Mouse (Mus musculus) liver, embryonic 12.5 days (tissue): ENCODE measurements around the gene Dync1h1. TPM values are rescaled to one million over a fixed set of nuclear protein-coding genes. Genes with fewer than 3 reads are reported as not detected.
A peak's percentile ranks its signal among the peaks of the same experiment; 100 is the strongest.

Experiments
- ATAC-seq: fragments of 200-750 bp; cut with Nextera tagmentation; 2 replicates; pipeline ENCODE4 v1.8.0; 2017; ENCODE audit warnings: moderate number of reproducible peaks, mild to moderate bottlenecking, moderate library complexity
- H3K27ac ChIP-seq: fragments of 300-500 bp; sonication (generic); 2 replicates; pipeline ENCODE4 v1.5.1; 2016; ENCODE audit warnings: mild to moderate bottlenecking
- H3K27me3 ChIP-seq: fragments of 300-500 bp; sonication (generic); replicated peaks from 2 replicates; pipeline ENCODE4 v1.6.1; 2016; ENCODE audit warnings: mild to moderate bottlenecking, moderate library complexity
- H3K36me3 ChIP-seq: fragments of 300-500 bp; sonication (generic); 2 replicates; pipeline ENCODE4 v1.6.1; 2016; ENCODE audit warnings: mild to moderate bottlenecking, moderate library complexity
- H3K4me1 ChIP-seq: fragments of 300-500 bp; sonication (generic); 2 replicates; pipeline ENCODE4 v1.6.1; 2016
- H3K4me2 ChIP-seq: fragments of 300-500 bp; sonication (generic); 2 replicates; pipeline ENCODE4 v1.6.1; 2016; ENCODE audit warnings: mild to moderate bottlenecking, moderate library complexity
- H3K4me3 ChIP-seq: fragments of 300-500 bp; sonication (generic); 2 replicates; pipeline ENCODE4 v1.5.1; 2016; ENCODE audit warnings: mild to moderate bottlenecking, moderate library complexity
- H3K9ac ChIP-seq: fragments of 300-500 bp; sonication (generic); 2 replicates; pipeline ENCODE4 v1.6.1; 2016; ENCODE audit warnings: mild to moderate bottlenecking, moderate library complexity
- H3K9me3 ChIP-seq: fragments of 300-500 bp; sonication (generic); replicated peaks from 2 replicates; pipeline ENCODE4 v1.6.1; 2016; ENCODE audit warnings: mild to moderate bottlenecking, moderate library complexity
- WGBS: fragments of 180-500 bp; shearing (Covaris S2); methylation state at CpG from one replicate; pipeline ENCODE4 v1.1.7; 2016; ENCODE audit not compliant: insufficient replicate concordance; 5-methylcytosine and 5-hydroxymethylcytosine counted together
- polyA plus RNA-seq: library from polyadenylated mRNA; unstranded; fragments of >200 nt; fragmentation: Nextera tagmentation; extraction: Ambion mirVana; gene quantifications from 2 replicates; pipeline ENCODE4 v1.2.1, GENCODE M21; 2016

Dync1h1 gene
- polyA plus RNA-seq, result 20.5 and 23.0 TPM in 2 replicates

GRCm38 (mm10) chr12:110601241-110602218 lies at the start of gene Dync1h1:
TSS of gene Dync1h1 (plus strand) at chr12:110601452.
- under 1% methylated on average over 104 of the region's 105 CpGs for WGBS
- H3K27ac ChIP-seq, result peak within 1 kb of the TSS; percentile 98
- H3K4me2 ChIP-seq, result peak within 1 kb of the TSS; percentile 90
- H3K4me3 ChIP-seq, result peak within 1 kb of the TSS; percentile 98
- peak; percentile 93 for ATAC-seq
- H3K4me1 ChIP-seq, result peaks cover 43% of the 10 kb centered on the region
- no peaks in the 10 kb centered on the region for H3K9me3 ChIP-seq
- peak within 1 kb of the TSS; percentile 98 for H3K9ac ChIP-seq
- peaks cover 12% of the 10 kb centered on the region; the same call in 1 of the 2 replicates for H3K27me3 ChIP-seq
- H3K36me3 ChIP-seq, result peaks cover 4% of the 10 kb centered on the region

GRCm38 (mm10) chr12:110552113-110552512 lies 49.1 kb upstream of the Dync1h1 start:
- no peak for ATAC-seq
- Histone ChIP-seq H3K27ac (no peak overlapping the region), H3K4me3 (no peak overlapping the region), H3K4me1 (peaks cover 21% of the 10 kb centered on the region), H3K36me3 (peaks cover 95% of the 10 kb centered on the region), H3K9ac (no peak overlapping the region), H3K9me3 (no peaks in the 10 kb centered on the region), H3K4me2 (no peak overlapping the region), H3K27me3 (no peaks in the 10 kb centered on the region)
- WGBS, result 84% methylated on average over 13 of the region's 13 CpGs

GRCm38 (mm10) chr12:110553362-110553761 lies 47.9 kb upstream of the Dync1h1 start:
- H3K9ac ChIP-seq, result no peak overlapping the region
- H3K9me3 ChIP-seq, result no peaks in the 10 kb centered on the region
- H3K27me3 ChIP-seq, result no peaks in the 10 kb centered on the region
- H3K27ac ChIP-seq, result no peak overlapping the region
- WGBS, result 86% methylated on average over 5 of the region's 5 CpGs
- H3K36me3 ChIP-seq, result peaks cover 95% of the 10 kb centered on the region
- no peak overlapping the region for H3K4me3 ChIP-seq
- no peak for ATAC-seq
- H3K4me2 ChIP-seq, result no peak overlapping the region
- H3K4me1 ChIP-seq, result peaks cover 21% of the 10 kb centered on the region

- no peak for ATAC-seq
- Histone ChIP-seq H3K9ac (no peak overlapping the region), H3K4me1 (peaks cover under 1% of the 10 kb centered on the region; the same call in 1 of the 2 replicates), H3K27me3 (no peaks in the 10 kb centered on the region), H3K36me3 (peaks cover 96% of the 10 kb centered on the region), H3K4me2 (no peak overlapping the region), H3K4me3 (no peak overlapping the region), H3K9me3 (no peaks in the 10 kb centered on the region), H3K27ac (no peak overlapping the region)
- WGBS, result 86% methylated on average over 21 of the region's 21 CpGs
These were observed 45.6 kb upstream of the Dync1h1 start for GRCm38 (mm10) chr12:110555536-110556240.

GRCm38 (mm10) chr12:110556861-110557628 lies 44.2 kb upstream of the Dync1h1 start:
- Histone ChIP-seq H3K9ac (no peak overlapping the region), H3K4me1 (no peaks in the 10 kb centered on the region), H3K9me3 (no peaks in the 10 kb centered on the region), H3K4me2 (no peak overlapping the region), H3K27me3 (no peaks in the 10 kb centered on the region), H3K27ac (no peak overlapping the region), H3K36me3 (peaks cover 98% of the 10 kb centered on the region), H3K4me3 (no peak overlapping the region)
- WGBS, result 88% methylated on average over 18 of the region's 18 CpGs
- ATAC-seq, result no peak

- H3K4me3 ChIP-seq, result no peak overlapping the region
- H3K27ac ChIP-seq, result no peak overlapping the region
- WGBS, result 91% methylated on average over 7 of the region's 7 CpGs
- H3K27me3 ChIP-seq, result no peaks in the 10 kb centered on the region
- H3K9ac ChIP-seq, result no peak overlapping the region
- no peak overlapping the region for H3K4me2 ChIP-seq
- H3K4me1 ChIP-seq, result peaks cover 3% of the 10 kb centered on the region
- no peaks in the 10 kb centered on the region for H3K9me3 ChIP-seq
- no peak for ATAC-seq
- peaks cover 98% of the 10 kb centered on the region for H3K36me3 ChIP-seq
These were observed 43.1 kb upstream of the Dync1h1 start for GRCm38 (mm10) chr12:110558175-110558574.

GRCm38 (mm10) chr12:110563383-110563782 lies 37.9 kb upstream of the Dync1h1 start:
- H3K27ac ChIP-seq, result no peak overlapping the region
- H3K9ac ChIP-seq, result no peak overlapping the region
- ATAC-seq, result peak; percentile 61
- no peak overlapping the region for H3K4me2 ChIP-seq
- 73% methylated on average over 11 of the region's 11 CpGs for WGBS
- H3K27me3 ChIP-seq, result no peaks in the 10 kb centered on the region
- H3K36me3 ChIP-seq, result peaks cover 94% of the 10 kb centered on the region
- peaks cover 17% of the 10 kb centered on the region for H3K4me1 ChIP-seq
- H3K9me3 ChIP-seq, result no peaks in the 10 kb centered on the region
- no peak overlapping the region for H3K4me3 ChIP-seq

- Histone ChIP-seq H3K9me3 (no peaks in the 10 kb centered on the region), H3K4me1 (peaks cover 17% of the 10 kb centered on the region), H3K9ac (no peak overlapping the region), H3K4me2 (0 out of 2 replicates have a peak overlapping the region, but pooled peaks have one; percentile 6), H3K4me3 (no peak overlapping the region), H3K27me3 (no peaks in the 10 kb centered on the region), H3K27ac (peak overlapping the region; percentile 46; the same call in 1 of the 2 replicates), H3K36me3 (peaks cover 94% of the 10 kb centered on the region)
- WGBS, result 79% methylated on average over 11 of the region's 11 CpGs
- ATAC-seq, result peak; percentile 76
These were observed 36.4 kb upstream of the Dync1h1 start for GRCm38 (mm10) chr12:110564848-110565247.

- Histone ChIP-seq H3K9ac (no peak overlapping the region), H3K9me3 (no peaks in the 10 kb centered on the region), H3K36me3 (peaks cover 94% of the 10 kb centered on the region), H3K4me2 (no peak overlapping the region), H3K4me3 (no peak overlapping the region), H3K27me3 (no peaks in the 10 kb centered on the region), H3K27ac (no peak overlapping the region), H3K4me1 (peaks cover 17% of the 10 kb centered on the region)
- 88% methylated on average over 9 of the region's 9 CpGs for WGBS
- ATAC-seq, result no peak
These were observed 34.9 kb upstream of the Dync1h1 start for GRCm38 (mm10) chr12:110566366-110566765.

GRCm38 (mm10) chr12:110571050-110571449 lies 30.2 kb upstream of the Dync1h1 start:
- no peak for ATAC-seq
- Histone ChIP-seq H3K9ac (no peak overlapping the region), H3K9me3 (no peaks in the 10 kb centered on the region), H3K4me1 (no peaks in the 10 kb centered on the region), H3K4me3 (no peak overlapping the region), H3K27me3 (no peaks in the 10 kb centered on the region), H3K27ac (no peak overlapping the region), H3K4me2 (no peak overlapping the region), H3K36me3 (peaks cover 95% of the 10 kb centered on the region)
- 83% methylated on average over 10 of the region's 10 CpGs for WGBS

GRCm38 (mm10) chr12:110572351-110572750 lies 28.9 kb upstream of the Dync1h1 start:
- Histone ChIP-seq H3K27me3 (no peaks in the 10 kb centered on the region), H3K4me3 (no peak overlapping the region), H3K27ac (no peak overlapping the region), H3K4me1 (no peaks in the 10 kb centered on the region), H3K36me3 (peaks cover 83% of the 10 kb centered on the region), H3K9ac (no peak overlapping the region), H3K9me3 (no peaks in the 10 kb centered on the region), H3K4me2 (no peak overlapping the region)
- no peak for ATAC-seq
- WGBS, result 88% methylated on average over 4 of the region's 4 CpGs
